Mouse (Mus musculus) hindlimb bud, embryonic 11.5 days (tissue): ENCODE measurements around the gene 1600015I10Rik.
"Not testable (repeated sequence)": the region's sequence is repeated elsewhere in the genome, so short reads cannot be mapped to it uniquely, and the experiment has no call there.

Experiments used
- DNase-seq: peaks from one replicate; pipeline ENCODE4 v3.0.0-alpha.2; 2012; ENCODE audit warnings: low read depth, low spot score; ENCODE audit errors: extremely low spot score

1600015I10Rik gene

GRCm38 (mm10) chr6:48966696-48967095, 37.0 kb downstream of the 1600015I10Rik start:
- not testable (repeated sequence) for DNase-seq

- DNase-seq: no peak
Measured at GRCm38 (mm10) chr6:48967868-48968267, 38.2 kb downstream of the 1600015I10Rik start.

DNA sequence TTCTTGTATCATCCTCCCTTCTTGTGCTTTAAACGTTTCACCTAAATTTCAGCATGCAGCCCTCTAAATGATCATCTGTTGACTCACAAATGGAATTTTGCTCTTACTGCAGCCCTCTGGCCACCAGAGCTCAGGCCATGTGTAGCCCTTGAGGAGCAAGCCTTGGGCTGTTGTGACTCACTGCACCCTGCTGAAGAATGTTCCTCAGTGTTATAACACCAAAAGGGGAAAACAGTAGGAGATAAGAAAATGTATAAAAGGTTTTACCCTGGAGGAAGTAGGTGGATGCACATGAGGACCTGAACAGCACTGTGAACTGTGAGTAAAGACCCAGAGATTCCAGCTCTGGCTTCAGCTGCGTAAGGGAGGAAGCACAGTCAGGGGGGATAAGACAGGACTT, 45.0 kb downstream of the 1600015I10Rik start, which contains the start of gene Doxl2:
Gene Doxl2, plus strand, starts transcription at position 301 of the 400 bp plus-strand sequence.
- DNase-seq: no peak

- no peak for DNase-seq
Measured at GRCm38 (mm10) chr6:48979616-48980015, 49.9 kb downstream of the 1600015I10Rik start.

GRCm38 (mm10) chr6:48982305-48982704, 52.6 kb downstream of the 1600015I10Rik start:
- DNase-seq: no peak
